Mouse (Mus musculus) c-Kit-positive CD71-negative TER-119-negative erythroid progenitor cells, embryonic 14.5 days (primary cell): ENCODE results near the gene Efs.
"Not testable (repeated sequence)": the region's sequence is repeated elsewhere in the genome, so short reads cannot be mapped to it uniquely, and the experiment has no call there.

ENCODE experiments used
- DNase-seq: peaks from one replicate; pipeline ENCODE4 v3.0.0-alpha.2; 2013; ENCODE audit warnings: low read depth

Efs gene

DNA sequence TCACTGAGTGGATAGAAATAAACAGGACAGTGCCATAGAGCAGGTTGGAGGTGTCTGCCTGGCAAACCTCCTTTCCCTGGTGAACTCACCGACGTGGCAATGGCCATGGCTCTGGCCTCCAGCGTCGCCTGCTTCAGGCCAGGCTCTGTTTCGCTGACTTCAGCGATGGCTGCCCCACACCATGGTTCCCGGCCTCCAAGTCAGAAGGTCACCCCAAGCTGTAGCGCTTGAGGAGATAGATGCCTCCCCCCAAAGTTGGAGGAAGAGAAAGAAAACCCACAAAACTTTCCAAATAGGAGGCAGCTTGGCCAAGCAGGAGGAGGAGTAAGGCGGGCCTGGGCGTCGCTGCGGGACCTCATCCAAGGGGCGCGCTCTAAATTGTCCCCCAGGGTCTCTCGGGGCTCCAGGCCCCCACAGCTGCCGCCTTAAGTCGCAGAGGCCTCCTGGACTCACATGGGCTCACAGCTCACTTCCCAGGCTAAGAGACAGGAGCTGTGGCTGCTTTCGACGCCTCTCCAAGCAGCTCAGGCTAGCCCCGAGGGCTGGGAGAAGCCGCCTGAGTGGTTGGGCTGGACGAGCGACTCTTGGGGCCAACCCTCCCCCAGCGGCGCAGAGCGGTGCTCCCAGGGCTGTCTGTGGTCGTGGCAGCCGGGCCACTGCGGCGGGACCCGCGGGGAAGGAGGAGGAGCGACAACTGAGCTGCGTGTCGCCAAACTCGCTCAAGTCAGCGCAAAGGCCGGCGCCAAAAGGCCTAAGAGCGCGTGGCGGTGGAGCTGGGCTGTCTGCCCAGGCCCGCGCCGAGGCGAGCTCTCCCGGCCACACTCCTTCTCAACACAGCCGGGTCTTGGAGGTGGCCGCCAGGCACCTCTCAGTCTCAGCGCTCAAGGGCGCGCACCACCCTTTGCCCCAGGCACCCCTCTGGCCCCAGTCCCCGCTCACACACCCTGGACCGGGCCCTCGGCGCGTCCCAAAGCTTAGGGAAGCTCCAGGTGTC, at the start of gene Efs:
Gene Efs (minus strand): TSS at position 778 of the 994 bp plus-strand sequence.
- DNase-seq: no peak

DNA sequence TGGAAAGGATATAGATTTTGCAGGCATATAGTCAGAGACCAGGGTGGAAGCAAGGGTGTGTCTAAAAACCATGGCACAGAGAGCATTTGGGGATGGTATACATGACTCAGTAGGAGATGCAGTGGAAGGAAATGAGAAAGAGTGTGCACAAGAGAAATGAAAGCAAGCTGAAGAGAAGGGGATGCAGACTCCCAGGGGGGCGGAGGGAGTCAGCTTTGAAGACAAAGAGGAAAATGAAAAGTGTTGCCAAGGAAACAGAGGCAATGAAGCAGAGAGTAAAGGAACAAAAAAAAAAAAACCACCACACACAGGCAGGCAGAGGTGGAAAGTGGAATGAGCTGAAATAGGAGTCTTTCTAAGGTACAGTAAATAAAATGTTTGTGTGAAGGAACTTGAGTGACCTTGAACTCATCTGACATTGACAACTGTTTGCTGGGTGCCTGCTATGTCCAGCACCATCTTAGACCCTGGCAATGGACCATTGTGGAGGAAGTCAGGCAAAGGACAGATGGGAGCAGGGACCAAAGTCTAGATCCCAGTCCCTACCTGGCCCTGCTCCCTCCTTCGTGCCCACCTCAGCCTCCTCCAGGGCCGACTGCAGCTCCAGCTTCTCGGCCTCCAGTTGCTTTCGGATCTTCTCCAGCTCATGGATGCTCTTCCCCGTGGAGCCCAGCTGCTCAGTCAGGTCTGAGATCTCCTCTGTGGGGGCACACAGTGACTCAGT, 48.3 kb upstream of the Efs start:
- DNase-seq: no peak

DNA sequence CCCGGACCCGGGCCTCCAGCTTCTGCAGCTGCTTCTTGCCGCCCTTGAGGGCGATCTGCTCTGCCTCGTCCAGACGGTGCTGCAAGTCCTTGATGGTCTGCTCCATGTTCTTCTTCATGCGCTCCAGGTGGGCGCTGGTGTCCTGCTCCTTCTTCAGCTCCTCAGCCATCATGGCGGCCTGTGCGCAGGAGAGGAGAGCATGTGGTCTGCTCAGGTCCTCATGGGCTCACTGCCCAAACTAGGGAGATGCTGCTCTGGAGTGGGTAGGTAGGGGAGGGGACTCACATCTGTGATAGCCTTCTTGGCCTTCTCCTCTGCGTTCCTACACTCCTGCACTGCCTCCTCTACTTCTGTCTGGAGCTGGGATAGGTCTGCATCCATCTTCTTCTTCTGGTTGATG, 46.9 kb upstream of the Efs start:
- not testable (repeated sequence) for DNase-seq

DNA sequence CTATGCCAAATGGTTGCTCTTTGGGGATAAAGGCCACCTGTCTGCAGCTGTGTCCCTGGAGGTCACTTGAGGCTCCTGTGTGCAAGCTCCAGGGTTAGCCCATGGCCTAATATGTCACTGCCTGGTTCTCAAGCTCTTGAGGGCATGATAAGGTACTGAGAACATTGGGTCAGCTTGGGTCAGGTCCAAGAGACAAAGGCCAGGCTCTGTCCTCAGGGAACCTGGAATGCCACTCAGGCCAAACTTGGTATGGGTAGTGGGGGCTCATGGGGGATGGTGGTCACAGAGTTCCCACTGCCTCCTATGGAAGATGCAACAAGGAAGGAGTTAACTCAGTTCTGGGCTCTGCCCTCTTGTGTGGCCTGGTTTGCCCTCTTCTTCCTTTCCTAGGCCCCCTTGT, 42.4 kb upstream of the Efs start:
- DNase-seq: no peak

DNA sequence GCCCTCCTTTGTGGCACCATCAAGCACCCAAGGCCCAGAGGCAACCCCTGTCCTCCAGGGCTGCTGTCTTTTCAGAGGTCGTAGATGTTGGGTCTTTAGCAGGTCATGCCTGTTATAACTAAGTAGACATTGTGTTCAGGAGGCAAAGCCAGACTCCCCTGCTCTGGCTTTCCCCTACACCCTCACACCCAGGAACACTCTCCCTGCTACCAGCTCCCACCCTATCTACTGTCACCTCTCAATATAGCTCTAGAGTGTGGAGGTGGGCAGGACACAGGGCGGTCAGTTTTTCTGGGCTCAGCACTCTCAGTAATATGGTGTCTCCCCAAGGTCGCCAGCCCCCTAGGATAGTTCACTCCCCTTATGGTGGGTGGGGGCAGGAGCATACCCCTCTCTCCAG, 41.9 kb upstream of the Efs start:
- DNase-seq: no peak

DNA sequence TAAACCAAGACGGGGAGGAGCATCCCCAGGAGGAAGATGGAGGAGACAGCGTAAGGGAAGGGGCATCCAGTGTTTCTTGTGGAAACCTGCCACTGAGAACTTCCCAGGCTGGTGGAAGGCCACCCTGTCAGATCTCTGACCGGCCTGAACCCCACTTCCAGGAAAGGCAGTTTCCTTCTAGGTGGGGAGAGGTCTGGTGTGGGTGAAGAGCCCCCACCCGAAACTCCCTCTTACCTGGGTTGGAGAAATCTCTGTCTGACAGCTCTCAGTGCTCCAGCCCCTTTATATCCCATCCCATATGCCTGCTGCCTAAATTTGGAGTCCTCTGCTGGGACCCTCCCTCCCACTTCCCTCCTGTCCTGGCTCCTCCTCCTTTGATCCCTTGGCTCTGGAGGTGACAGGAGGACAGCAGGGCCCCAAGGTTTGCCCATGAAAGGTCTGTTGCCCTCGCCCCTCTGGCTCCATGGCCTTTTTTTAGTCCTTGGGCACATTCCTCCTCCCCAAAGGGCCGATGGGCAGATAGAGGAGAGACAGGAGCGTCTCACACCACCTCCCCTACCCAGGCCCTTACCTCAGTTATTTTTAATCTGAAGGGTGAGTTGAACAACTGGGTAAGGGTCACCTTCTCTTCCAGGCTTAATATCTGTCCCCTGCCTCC, 40.5 kb upstream of the Efs start, which contains the start of gene Myh6:
Gene Myh6 (minus strand): TSS at position 608 of the 658 bp plus-strand sequence.
- no peak for DNase-seq

DNA sequence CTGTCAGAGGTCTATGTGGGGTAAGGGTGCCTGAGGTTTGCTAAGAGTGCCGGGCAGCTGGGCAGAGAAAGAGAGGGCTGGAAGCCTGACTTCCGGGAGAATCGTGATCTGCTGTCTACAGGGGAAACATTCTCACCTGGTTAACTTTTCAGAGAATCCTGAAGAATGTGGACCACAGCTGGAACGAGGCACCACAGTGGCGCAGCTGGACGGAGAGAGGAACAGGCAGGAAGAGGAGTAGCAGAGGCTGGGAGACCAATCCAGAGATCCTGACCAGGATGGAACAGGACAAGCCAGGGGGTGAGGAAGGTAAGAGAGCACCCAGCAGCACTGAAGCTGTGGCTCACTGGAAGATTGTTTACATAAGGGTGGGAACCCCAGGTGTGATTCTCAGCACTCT, 39.7 kb upstream of the Efs start:
- no peak for DNase-seq

DNA sequence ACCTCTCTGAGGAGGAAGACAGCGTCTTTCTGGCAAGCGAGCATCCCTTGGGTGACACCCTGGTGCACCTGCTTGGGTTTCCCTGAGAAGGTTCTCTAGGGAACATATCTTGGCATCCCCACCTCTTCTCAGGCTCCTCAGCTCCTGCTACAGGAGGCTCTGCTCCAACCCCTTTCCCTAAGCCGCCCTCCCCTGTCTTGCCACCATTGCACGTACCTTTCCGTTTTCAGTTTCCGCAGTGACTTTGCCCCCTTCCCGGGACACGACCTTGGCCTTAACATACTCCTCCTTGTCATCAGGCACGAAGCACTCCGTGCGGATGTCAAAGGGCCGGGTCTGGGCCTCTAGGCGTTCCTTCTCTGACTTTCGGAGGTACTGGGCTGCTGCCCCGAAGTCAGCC, 39.1 kb upstream of the Efs start:
- no peak for DNase-seq

DNA sequence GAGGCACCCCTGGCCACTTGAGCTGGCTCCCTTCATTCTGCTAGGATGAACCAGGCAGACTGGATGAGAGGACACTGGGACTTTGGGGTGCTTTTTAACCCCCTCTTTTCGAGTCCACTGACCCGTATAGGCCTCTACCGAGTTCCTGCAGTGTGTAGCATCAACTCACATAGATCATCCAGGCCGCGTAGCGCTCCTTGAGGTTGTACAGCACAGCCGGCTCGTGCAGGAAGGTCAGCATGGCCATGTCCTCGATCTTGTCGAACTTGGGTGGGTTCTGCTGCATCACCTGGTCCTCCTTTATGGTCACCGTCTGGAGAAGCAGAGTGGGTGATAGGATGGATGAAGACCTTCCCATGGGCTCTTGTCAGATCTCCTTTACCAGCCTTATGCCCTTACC, 37.8 kb upstream of the Efs start:
- no peak for DNase-seq

DNA sequence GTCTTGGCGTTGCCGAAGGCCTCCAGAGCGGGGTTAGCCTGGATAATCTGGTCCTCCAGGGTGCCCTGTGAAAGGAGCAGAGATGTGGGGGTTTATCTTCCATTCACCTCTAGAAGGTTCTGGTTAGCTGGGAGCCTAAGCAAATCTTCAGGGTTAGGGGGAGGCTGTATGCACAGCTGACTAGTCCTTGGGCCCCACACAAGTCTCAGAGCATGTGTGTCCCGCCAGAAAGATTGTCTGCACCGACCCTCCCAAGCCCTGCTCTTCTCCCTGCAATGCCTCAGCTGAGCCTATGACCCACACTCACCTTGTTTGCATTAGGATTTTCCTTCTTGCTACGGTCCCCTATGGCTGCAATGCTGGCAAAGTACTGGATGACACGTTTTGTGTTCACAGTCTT, 36.8 kb upstream of the Efs start:
- DNase-seq: no peak

DNA sequence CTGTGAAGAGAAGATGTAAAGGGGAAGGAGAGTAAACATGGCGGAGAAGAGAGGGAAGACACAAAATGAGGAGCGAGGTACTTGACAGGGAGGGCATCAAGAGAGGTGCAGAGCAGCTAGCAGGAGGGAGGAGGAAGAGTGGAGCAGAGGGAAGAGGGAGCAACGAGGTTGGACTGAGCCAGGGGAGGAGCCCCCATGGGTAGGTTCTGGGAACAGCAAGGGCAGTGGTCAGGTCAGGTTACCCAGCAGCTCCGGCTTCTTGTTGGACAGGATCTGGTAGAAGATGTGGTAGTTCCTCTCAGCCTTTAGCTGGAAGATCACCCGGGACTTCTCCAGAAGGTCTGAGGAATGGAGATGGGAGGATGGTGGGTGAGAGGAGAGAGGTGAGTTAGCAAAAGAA, 35.6 kb upstream of the Efs start:
- no peak for DNase-seq

DNA sequence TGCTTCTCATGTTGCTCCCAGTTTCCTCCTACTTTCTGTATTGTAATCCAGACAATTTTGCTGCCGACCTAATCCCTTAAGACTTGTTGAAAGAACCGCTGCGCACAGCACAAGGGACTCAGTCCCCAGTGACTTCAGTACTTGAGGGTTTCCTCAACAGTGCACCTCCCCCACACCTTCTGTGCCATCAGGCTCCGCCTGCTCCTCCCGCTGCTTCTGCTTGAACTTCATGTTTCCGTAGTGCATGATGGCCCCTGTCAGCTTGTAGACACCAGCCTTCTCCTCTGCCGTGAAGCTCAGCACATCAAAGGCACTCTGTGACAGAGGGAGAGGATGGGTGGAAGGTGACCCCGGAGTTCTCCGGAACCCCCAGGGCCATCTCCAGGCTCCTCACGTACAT, 34.8 kb upstream of the Efs start:
- no peak for DNase-seq

DNA sequence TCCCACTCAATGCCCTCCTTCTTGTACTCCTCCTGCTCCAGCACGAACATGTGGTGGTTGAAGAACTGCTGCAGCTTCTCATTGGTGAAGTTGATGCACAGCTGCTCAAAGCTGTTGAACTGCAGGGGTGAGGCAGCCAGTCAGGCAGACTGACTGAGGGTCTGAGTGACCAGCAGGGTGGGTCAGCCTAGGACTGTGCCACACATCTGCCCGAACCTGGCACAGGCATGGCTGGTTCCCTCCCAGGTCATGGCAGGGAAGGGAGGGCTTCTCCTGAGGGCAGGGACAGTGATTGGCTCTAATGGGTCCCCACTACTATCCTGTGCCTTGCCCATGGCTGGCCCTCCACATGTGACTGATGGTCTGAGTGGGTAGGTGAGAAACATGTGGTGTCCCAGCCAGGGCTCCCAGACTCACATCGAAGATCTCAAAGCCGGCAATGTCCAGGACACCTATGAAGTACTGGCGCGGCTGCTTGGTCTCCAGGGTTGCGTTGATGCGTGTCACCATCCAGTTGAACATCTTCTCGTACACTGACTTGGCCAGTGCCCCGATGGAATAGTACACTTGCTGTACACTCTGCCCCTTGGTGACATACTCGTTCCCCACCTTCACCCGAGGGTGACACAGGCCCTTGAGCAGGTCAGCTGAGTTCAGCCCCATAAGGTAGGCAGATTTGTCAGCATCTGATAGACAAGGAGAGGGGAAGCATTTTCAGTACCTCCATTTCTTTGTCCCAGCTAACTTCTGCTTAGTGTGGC, 34.1 kb upstream of the Efs start:
- not testable (repeated sequence) for DNase-seq

DNA sequence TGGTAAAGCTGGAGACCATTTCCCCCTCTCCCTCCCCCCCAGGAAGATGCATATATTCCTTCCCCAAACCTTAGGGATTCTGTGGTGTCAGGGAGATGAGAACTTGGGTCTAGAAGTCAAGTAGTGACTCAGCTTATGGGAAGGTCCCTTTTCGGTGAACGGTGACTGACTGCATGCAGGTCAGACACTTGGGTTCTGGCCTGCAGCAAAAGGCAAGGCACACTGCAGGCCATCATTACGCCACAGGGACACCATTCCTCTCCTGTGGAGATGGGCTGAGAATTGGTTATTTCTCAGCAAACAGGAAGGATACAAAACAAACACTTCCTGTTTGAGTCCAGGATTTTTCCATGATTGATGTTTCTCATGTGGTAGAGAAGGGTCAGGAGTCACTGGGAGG, 33.3 kb upstream of the Efs start:
- no peak for DNase-seq

DNA sequence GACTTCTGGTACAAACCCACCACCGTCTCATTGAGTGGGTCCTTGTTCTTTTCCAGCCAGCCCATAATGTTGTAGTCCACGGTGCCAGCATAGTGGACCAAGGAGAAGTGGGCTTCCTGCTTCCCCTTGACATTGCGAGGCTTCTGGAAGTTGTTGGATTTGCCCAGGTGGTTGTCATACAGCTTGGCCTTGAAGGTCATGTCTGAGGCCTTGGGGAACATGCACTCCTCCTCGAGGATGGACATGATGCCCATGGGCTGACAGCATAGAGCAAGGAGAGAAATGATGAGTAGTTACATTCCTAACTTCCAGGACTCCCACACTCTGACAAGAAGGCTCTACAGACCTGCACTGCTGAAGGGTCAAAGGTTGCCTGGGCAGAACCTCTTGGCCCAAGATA, 32.6 kb upstream of the Efs start:
- no peak for DNase-seq

DNA sequence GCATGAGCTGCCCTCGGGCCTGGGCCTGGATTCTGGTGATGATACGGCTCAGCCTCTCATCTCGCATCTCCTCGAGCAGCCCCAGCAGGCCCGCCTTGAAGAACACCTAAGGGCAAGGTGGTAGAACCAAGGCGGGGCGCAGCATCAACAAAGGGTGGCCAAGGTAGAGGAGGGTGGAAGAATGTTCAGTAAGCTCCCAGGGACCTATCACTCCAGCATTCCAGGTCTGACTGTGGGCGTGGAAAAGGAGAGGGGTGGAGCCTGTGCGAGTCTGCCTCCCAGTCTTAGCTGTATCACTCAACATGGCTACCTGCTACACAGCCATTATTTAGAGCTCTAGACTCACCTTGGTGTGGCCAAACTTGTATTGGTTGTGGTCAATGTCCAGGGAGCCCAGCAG, 30.6 kb upstream of the Efs start:
- DNase-seq: no peak

DNA sequence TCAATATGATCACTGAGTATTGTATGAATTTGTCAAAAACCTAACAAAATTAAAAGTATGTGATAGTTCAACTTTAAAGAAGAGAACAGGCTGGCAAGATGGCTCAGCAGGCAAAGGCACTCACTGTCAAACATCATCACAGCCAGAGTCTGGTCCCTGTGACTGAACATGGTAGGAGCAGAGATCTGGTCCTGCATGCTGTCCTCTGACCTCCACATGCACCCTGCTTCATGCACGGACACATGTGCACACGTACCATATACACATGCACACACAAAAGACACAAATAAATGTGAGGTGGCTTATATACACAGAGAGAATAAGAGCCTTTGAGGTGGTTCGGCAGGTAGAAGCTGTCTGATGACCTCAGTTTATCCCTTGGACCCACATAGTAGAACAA, 29.6 kb upstream of the Efs start:
- DNase-seq: no peak

DNA sequence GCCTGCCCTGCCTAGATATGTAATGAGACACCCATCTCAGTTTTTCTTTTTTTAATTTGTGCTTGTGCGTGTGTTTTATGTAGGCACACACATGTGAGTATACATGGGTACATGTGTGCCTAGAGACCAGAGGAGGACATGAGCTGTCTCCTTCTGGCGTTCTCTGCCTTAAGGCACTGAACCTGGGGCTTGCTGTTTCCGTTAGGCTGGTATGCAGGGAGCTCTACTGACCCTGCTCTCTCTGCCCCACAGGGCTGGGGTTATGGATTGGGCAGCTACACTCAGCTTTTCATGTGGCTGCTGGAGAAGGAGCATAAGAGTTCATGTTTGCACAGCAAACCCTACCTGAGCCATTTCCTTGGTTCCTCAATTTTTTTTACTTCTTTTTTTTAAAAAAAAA, 28.5 kb upstream of the Efs start:
- no peak for DNase-seq

DNA sequence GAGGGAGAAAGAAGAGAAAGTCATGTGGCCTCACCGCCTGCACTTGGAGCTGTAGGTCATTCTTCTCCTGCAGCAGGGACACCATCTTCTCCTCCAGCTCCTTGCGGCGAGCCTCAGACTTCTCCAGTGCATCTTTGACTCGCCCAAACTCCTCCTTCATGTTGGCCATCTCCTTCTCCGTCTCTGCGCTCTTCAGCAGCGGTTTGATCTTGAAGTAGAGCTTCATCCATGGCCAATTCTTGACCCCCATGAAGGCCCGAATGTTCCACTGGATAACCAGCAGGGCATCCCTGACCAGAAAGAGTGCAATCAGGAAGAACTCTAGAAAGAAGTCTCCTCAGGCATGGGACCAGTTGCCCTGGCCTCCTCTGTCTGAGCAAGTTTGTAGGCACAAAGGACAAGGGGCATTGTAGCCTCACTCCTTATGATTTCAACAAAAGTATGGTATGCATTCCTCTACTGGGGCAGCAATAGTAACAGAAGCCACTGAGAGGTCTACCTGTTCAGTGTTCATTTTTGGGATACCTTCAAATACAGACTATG, 27.8 kb upstream of the Efs start:
- no peak for DNase-seq

DNA sequence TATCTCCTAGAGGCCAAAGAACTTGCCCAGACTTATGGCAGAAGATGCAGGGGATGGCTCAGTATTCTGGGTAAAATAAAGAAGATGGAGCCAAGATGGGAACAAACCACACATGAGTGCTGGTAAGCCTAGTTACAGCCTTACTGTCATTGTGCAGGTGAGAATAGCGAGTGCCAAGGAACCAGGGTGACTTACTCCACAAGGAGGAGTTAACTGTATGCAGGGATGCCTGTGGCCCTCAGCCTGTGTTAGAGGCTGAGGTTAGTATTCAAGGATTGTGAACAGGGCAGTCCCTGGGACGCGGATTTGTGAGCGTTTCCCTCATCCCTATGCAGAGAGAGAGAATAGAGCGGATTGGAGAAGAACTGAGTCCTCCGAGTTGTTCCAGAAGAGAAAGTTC, 25.7 kb upstream of the Efs start:
- no peak for DNase-seq

DNA sequence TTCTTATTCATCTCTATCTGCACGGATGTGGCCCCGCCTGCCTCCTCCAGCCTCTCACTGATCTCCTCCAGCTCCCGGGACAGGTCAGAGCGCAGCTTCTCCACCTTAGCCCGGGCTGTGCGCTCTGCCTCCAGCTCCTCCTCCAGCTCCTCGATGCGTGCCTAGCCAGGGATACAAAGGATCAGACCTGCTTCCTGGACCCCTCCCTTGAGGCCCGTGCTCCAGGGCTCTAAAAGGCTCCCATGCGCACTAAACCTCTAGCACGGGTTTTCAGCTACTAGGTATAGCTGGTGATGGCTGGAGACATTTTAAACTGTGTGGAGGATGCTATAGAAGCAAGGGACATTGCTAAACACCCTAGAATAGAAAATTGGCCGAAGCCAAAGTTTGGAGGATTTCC, 24.6 kb upstream of the Efs start:
- no peak for DNase-seq

DNA sequence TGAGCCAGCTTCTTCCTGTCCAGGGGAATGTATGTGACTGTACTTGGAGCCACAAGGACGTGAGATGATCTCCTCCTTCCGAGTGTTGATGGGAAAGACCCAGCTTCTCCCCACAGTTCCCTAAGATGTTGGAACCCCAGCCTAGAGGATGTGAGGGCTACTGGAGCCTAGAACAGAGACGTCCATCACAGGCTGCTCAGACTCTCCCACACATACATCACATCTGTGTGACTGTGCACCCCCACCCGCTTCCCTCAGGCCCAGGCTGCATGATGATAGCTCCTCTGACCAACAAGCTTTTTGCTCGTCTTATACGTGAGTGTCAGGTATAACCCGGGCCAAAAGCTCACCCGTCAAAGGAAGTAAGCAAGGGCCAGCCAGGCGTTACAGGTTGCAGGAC, 22.9 kb upstream of the Efs start:
- no peak for DNase-seq
